12 mouse cellular contexts compared by ENCODE assay signal in the genomic region with DNA sequence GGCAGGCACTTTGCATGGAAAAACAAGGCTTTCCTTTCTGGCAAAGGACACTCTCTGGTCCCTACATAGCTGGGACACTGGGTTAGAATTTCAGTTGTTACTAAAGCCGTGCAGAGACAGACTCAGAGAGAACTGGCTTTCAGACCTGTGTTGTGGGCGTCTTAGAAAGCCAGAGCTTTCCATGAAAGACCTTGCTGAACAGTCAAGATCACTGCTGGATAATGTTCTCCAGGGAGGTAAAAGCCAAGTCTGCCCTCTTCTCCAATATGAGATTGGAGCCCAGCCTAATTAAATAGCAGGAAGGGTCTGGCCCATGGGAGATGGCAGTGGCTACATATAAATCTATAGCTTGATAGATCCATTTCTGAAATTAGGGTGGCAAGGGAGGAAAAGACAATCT. TPM values are rescaled to one million over a fixed set of nuclear protein-coding genes. Genes with fewer than 3 reads are reported as not detected.
DNase-seq lines count a peak whose midpoint lies in the region; ATAC-seq lines count a peak whose summit lies in the region.
"Had no signal": no experiment of that assay in that cellular context is flagged by ENCODE, and none has a peak within 500 bp of the region (broad histone marks: within the 10 kb centered on the region; RNA-seq: fewer than 3 reads in every experiment).

No protein-coding gene starts in this region.

- H3K36me3 ChIP-seq in neural tube, embryonic 11.5 days (ENCODE audit: control insufficient read depth, insufficient read depth, low read length): no peaks in the 10 kb centered on the region
- H3K36me3 ChIP-seq in hindbrain, embryonic 10.5 days: peaks cover 23% of the 10 kb centered on the region
- peaks cover 31% of the 10 kb centered on the region for H3K36me3 ChIP-seq in midbrain, embryonic 13.5 days
- H3K36me3 ChIP-seq in intestine, embryonic 15.5 days: no peaks in the 10 kb centered on the region
- H3K36me3 ChIP-seq: kidney, embryonic 15.5 days; liver, embryonic 15.5 days had no signal

- peak overlapping the region; percentile 81 for H3K27ac ChIP-seq in neural tube, embryonic 11.5 days (ENCODE audit: low read depth, low read length)
- peak overlapping the region; percentile 83 for H3K27ac ChIP-seq in hindbrain, embryonic 10.5 days
- H3K27ac ChIP-seq in midbrain, embryonic 13.5 days: peak overlapping the region; percentile 92
- H3K27ac ChIP-seq in intestine, embryonic 15.5 days: no peak overlapping the region
- H3K27ac ChIP-seq: gastrocnemius, adult 2 months; kidney, embryonic 15.5 days; liver, embryonic 15.5 days had no signal

- peaks cover 30% of the 10 kb centered on the region for H3K27me3 ChIP-seq in neural tube, embryonic 11.5 days (ENCODE audit: control insufficient read depth, insufficient read depth, low read length)
- peaks cover 46% of the 10 kb centered on the region for H3K27me3 ChIP-seq in hindbrain, embryonic 10.5 days (ENCODE audit: insufficient read depth, poor library complexity, severe bottlenecking)
- H3K27me3 ChIP-seq in midbrain, embryonic 13.5 days: peaks cover 26% of the 10 kb centered on the region
- H3K27me3 ChIP-seq in intestine, embryonic 15.5 days (replicated peaks): peaks cover 41% of the 10 kb centered on the region

- peak overlapping the region; percentile 33 for H3K4me3 ChIP-seq in neural tube, embryonic 11.5 days (ENCODE audit: low read depth, low read length)
- peak overlapping the region; percentile 62 for H3K4me3 ChIP-seq in hindbrain, embryonic 10.5 days
- peak overlapping the region; percentile 86 for H3K4me3 ChIP-seq in midbrain, embryonic 13.5 days (replicated peaks)
- no peak overlapping the region for H3K4me3 ChIP-seq in intestine, embryonic 15.5 days (replicated peaks)
- H3K4me3 ChIP-seq: gastrocnemius, adult 2 months; kidney, embryonic 15.5 days; liver, embryonic 15.5 days had no signal

- 10% methylated on average over 2 of the region's 2 CpGs for WGBS in neural tube, embryonic 11.5 days
- 21% methylated on average over 2 of the region's 2 CpGs for WGBS in hindbrain, embryonic 10.5 days
- 16% methylated on average over 2 of the region's 2 CpGs for WGBS in midbrain, embryonic 13.5 days
- 48% methylated on average over 2 of the region's 2 CpGs for WGBS in intestine, embryonic 15.5 days

- H3K9ac ChIP-seq in neural tube, embryonic 11.5 days (ENCODE audit: low read length): peak overlapping the region; percentile 58
- H3K9ac ChIP-seq in midbrain, embryonic 13.5 days (replicated peaks): peak overlapping the region; percentile 83
- H3K9ac ChIP-seq in intestine, embryonic 15.5 days: no peak overlapping the region
- H3K9ac ChIP-seq: kidney, embryonic 15.5 days; liver, embryonic 15.5 days had no signal

- no peak for DNase-seq in neural tube, embryonic 11.5 days (ENCODE audit: low spot score)
- DNase-seq in neural tube, embryonic 10.5 days (ENCODE audit: extremely low spot score, low spot score): no peak
- DNase-seq in hindbrain, embryonic 10.5 days (ENCODE audit: low spot score): no peak
- DNase-seq in ovary, adult 18-20 months (ENCODE audit: low spot score): no peak
- DNase-seq in kidney, adult 9 months: no peak
- DNase-seq in embryo, embryonic 9.5 days (ENCODE audit: extremely low spot score): no peak
- DNase-seq: gastrocnemius, adult 2 months; heart, postnatal 4 days had no signal

- H3K4me2 ChIP-seq in neural tube, embryonic 11.5 days (ENCODE audit: low read depth): peak overlapping the region; percentile 45
- H3K4me2 ChIP-seq in midbrain, embryonic 13.5 days (replicated peaks): peak overlapping the region; percentile 78
- no peak overlapping the region for H3K4me2 ChIP-seq in intestine, embryonic 15.5 days (replicated peaks)
- H3K4me2 ChIP-seq: kidney, embryonic 15.5 days; liver, embryonic 15.5 days had no signal

- no peak for ATAC-seq in neural tube, embryonic 11.5 days (ENCODE audit: insufficient read depth, low FRiP score, low TSS enrichment)
- ATAC-seq in midbrain, embryonic 13.5 days: no peak
- ATAC-seq in intestine, embryonic 15.5 days: no peak

- H3K9me3 ChIP-seq in neural tube, embryonic 11.5 days (ENCODE audit: control insufficient read depth, low read length): no peaks in the 10 kb centered on the region
- H3K9me3 ChIP-seq in hindbrain, embryonic 10.5 days: no peaks in the 10 kb centered on the region
- H3K9me3 ChIP-seq in midbrain, embryonic 13.5 days: no peaks in the 10 kb centered on the region
- H3K9me3 ChIP-seq in intestine, embryonic 15.5 days: no peaks in the 10 kb centered on the region
- H3K9me3 ChIP-seq: kidney, embryonic 15.5 days; liver, embryonic 15.5 days had no signal

- peaks cover 7% of the 10 kb centered on the region; the same call in 1 of the 2 replicates for H3K4me1 ChIP-seq in neural tube, embryonic 11.5 days (ENCODE audit: control insufficient read depth, insufficient read depth, low read length)
- peaks cover 45% of the 10 kb centered on the region for H3K4me1 ChIP-seq in hindbrain, embryonic 10.5 days (replicated peaks)
- H3K4me1 ChIP-seq in midbrain, embryonic 13.5 days (replicated peaks): peaks cover 24% of the 10 kb centered on the region
- H3K4me1 ChIP-seq in intestine, embryonic 15.5 days (replicated peaks): peaks cover 16% of the 10 kb centered on the region

RNA-seq across cellular contexts. Expression of a gene that starts 3.4 kb away (rescaled TPM):
- 68.3 and 71.7 TPM in 2 replicates for polyA plus RNA-seq in neural tube, embryonic 11.5 days (2014; fragmentation: Nextera tagmentation; extraction: Ambion mirVana)
- polyA plus RNA-seq in hindbrain, embryonic 10.5 days (2016; fragmentation: Nextera tagmentation; extraction: Ambion mirVana): 65.1 and 69.6 TPM in 2 replicates
- polyA plus RNA-seq in midbrain, embryonic 13.5 days (2015; fragmentation: Nextera tagmentation; extraction: Ambion mirVana): 96.0 and 97.2 TPM in 2 replicates
- polyA plus RNA-seq in intestine, embryonic 15.5 days (2015; fragmentation: Nextera tagmentation; extraction: Ambion mirVana): 48.4 and 49.1 TPM in 2 replicates

RNA-seq across cellular contexts. Expression of a gene that starts 3.8 kb away (rescaled TPM):
- polyA plus RNA-seq in neural tube, embryonic 11.5 days (2014; fragmentation: Nextera tagmentation; extraction: Ambion mirVana): 276 and 332 TPM in 2 replicates
- 75.7 and 248 TPM in 2 replicates for polyA plus RNA-seq in hindbrain, embryonic 10.5 days (2016; fragmentation: Nextera tagmentation; extraction: Ambion mirVana)
- polyA plus RNA-seq in midbrain, embryonic 13.5 days (2015; fragmentation: Nextera tagmentation; extraction: Ambion mirVana): 481 and 511 TPM in 2 replicates
- 13.9 and 14.5 TPM in 2 replicates for polyA plus RNA-seq in intestine, embryonic 15.5 days (2015; fragmentation: Nextera tagmentation; extraction: Ambion mirVana)

RNA-seq across cellular contexts. Expression of a gene that starts 32.4 kb away (rescaled TPM):
- polyA plus RNA-seq in neural tube, embryonic 11.5 days (2014; fragmentation: Nextera tagmentation; extraction: Ambion mirVana): 31.0 and 33.5 TPM in 2 replicates
- polyA plus RNA-seq in hindbrain, embryonic 10.5 days (2016; fragmentation: Nextera tagmentation; extraction: Ambion mirVana): 28.0 and 35.8 TPM in 2 replicates
- polyA plus RNA-seq in midbrain, embryonic 13.5 days (2015; fragmentation: Nextera tagmentation; extraction: Ambion mirVana): 28.9 and 31.2 TPM in 2 replicates
- 18.9 and 19.5 TPM in 2 replicates for polyA plus RNA-seq in intestine, embryonic 15.5 days (2015; fragmentation: Nextera tagmentation; extraction: Ambion mirVana)

RNA-seq across cellular contexts. Expression of a gene that starts 49.2 kb away (rescaled TPM):
- 10.3 and 12.8 TPM in 2 replicates for polyA plus RNA-seq in neural tube, embryonic 11.5 days (2014; fragmentation: Nextera tagmentation; extraction: Ambion mirVana)
- polyA plus RNA-seq in hindbrain, embryonic 10.5 days (2016; fragmentation: Nextera tagmentation; extraction: Ambion mirVana): 6.7 and 7.0 TPM in 2 replicates
- 6.9 and 8.0 TPM in 2 replicates for polyA plus RNA-seq in midbrain, embryonic 13.5 days (2015; fragmentation: Nextera tagmentation; extraction: Ambion mirVana)
- polyA plus RNA-seq in intestine, embryonic 15.5 days (2015; fragmentation: Nextera tagmentation; extraction: Ambion mirVana): 5.0 and 5.5 TPM in 2 replicates
